Mouse (Mus musculus) kidney, embryonic 16.5 days (tissue): ENCODE data around the gene Gen1. TPM values are rescaled to one million over a fixed set of nuclear protein-coding genes. Genes with fewer than 3 reads are reported as not detected.

ENCODE experiments used
- ATAC-seq: fragments of 200-750 bp; cut with Nextera tagmentation; 2 replicates; pipeline ENCODE4 v1.8.0; 2017; ENCODE audit warnings: moderate TSS enrichment; ENCODE audit not compliant: low FRiP score, low TSS enrichment
- H3K27ac ChIP-seq: fragments of 300-500 bp; sonication (generic); 2 replicates; pipeline ENCODE4 v1.5.1; 2014; ENCODE audit warnings: low read length
- H3K27me3 ChIP-seq: fragments of 300-500 bp; sonication (generic); 2 replicates; pipeline ENCODE4 v1.6.1; 2014; ENCODE audit warnings: low read length, control low read depth, mixed read lengths; ENCODE audit not compliant: insufficient read depth
- H3K36me3 ChIP-seq: fragments of 300-500 bp; sonication (generic); 2 replicates; pipeline ENCODE4 v1.6.1; 2014; ENCODE audit warnings: low read length, control low read depth, mixed read lengths; ENCODE audit not compliant: insufficient read depth
- H3K4me1 ChIP-seq: fragments of 300-500 bp; sonication (generic); 2 replicates; pipeline ENCODE4 v1.6.1; 2014; ENCODE audit warnings: low read length, control low read depth, mixed read lengths; ENCODE audit not compliant: insufficient read depth
- H3K4me2 ChIP-seq: fragments of 300-500 bp; sonication (generic); replicated peaks from 2 replicates; pipeline ENCODE4 v1.6.1; 2014; ENCODE audit warnings: low read depth, low read length
- H3K4me3 ChIP-seq: fragments of 300-500 bp; sonication (generic); 2 replicates; pipeline ENCODE4 v1.5.1; 2014; ENCODE audit warnings: mild to moderate bottlenecking, low read length
- H3K9ac ChIP-seq: fragments of 300-500 bp; sonication (generic); replicated peaks from 2 replicates; pipeline ENCODE4 v1.6.1; 2014; ENCODE audit warnings: low read length
- H3K9me3 ChIP-seq: fragments of 300-500 bp; sonication (generic); 2 replicates; pipeline ENCODE4 v1.6.1; 2016; ENCODE audit warnings: low read length, control low read depth
- WGBS: fragments of 180-500 bp; shearing (Covaris S2); extraction: QIAGEN DNeasy Blood & Tissue Kit; methylation state at CpG from one replicate; pipeline ENCODE4 v1.1.7; 2014; 5-methylcytosine and 5-hydroxymethylcytosine counted together
- polyA plus RNA-seq: library from polyadenylated mRNA; unstranded; fragments of >200 nt; fragmentation: Nextera tagmentation; extraction: Ambion mirVana; gene quantifications from 2 replicates; pipeline ENCODE4 v1.2.1, GENCODE M21; 2015

Gene Gen1
- polyA plus RNA-seq, 1 experiment from 2014 or later, result 8.6 TPM

- Histone ChIP-seq H3K4me2 (no peak overlapping the region), H3K9me3 (no peaks in the 10 kb centered on the region), H3K36me3 (no peaks in the 10 kb centered on the region), H3K27me3 (peaks cover 3% of the 10 kb centered on the region; the same call in 1 of the 2 replicates), H3K4me1 (no peaks in the 10 kb centered on the region), H3K27ac (no peak overlapping the region), H3K4me3 (no peak overlapping the region), H3K9ac (no peak overlapping the region)
- ATAC-seq, result no peak
Measured at GRCm38 (mm10) chr12:11214776-11215175, 50.8 kb downstream of the Gen1 start.

DNA sequence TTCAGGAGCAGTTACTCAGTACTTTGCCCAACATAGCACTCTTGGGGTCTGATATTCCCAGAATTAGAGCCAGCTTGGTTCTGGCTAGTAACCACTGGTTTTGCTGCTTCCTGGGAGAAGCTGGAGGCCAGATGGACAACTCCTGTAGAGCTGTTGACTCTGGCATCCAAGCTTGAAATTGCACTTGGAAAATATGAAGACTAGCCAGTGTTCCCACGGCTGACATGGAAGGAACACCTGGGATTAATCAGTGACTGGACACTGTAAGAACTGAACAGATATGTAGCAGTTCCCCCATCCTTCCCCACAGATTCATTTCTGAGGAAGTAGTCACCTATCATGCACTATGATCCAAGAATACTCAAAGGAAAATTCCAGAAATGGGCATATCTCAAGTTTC is 52.7 kb downstream of the Gen1 start:
- H3K4me3 ChIP-seq, result no peak overlapping the region
- H3K9me3 ChIP-seq, result no peaks in the 10 kb centered on the region
- no peak overlapping the region for H3K4me2 ChIP-seq
- no peak for ATAC-seq
- 34% methylated on average over 1 of the region's 1 CpGs for WGBS
- peaks cover 4% of the 10 kb centered on the region for H3K27me3 ChIP-seq
- peaks cover 5% of the 10 kb centered on the region; the same call in 1 of the 2 replicates for H3K4me1 ChIP-seq
- H3K9ac ChIP-seq, result no peak overlapping the region
- no peak overlapping the region for H3K27ac ChIP-seq
- no peaks in the 10 kb centered on the region for H3K36me3 ChIP-seq

DNA sequence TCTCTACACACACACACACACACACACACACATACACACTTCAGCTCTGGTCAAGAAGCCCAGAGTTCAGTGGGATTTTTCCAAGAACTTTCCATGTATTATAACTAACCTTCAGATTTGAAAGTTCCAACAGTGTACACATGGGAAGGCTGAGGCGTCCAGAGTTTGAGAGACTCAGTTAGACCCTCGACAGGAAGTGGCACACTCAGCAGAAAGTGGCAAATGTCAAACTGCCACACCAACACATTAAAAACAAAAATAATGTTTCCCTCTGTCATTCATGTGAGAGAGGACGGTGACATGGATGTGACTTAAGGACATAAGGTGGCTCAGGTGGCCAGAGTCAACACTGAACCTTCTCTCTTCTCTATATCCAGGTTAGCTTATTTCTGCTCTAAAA is 55.2 kb downstream of the Gen1 start:
- no peaks in the 10 kb centered on the region for H3K9me3 ChIP-seq
- no peak for ATAC-seq
- H3K27me3 ChIP-seq, result peaks cover 4% of the 10 kb centered on the region
- no peak overlapping the region for H3K4me3 ChIP-seq
- no peak overlapping the region for H3K9ac ChIP-seq
- WGBS, result 55% methylated on average over 3 of the region's 3 CpGs
- peaks cover 5% of the 10 kb centered on the region; the same call in 1 of the 2 replicates for H3K4me1 ChIP-seq
- no peak overlapping the region for H3K4me2 ChIP-seq
- no peaks in the 10 kb centered on the region for H3K36me3 ChIP-seq
- H3K27ac ChIP-seq, result no peak overlapping the region

GRCm38 (mm10) chr12:11209636-11210035 is 56.0 kb downstream of the Gen1 start:
- H3K27ac ChIP-seq, result no peak overlapping the region
- no peaks in the 10 kb centered on the region for H3K9me3 ChIP-seq
- no peak overlapping the region for H3K4me2 ChIP-seq
- no peak overlapping the region for H3K9ac ChIP-seq
- H3K36me3 ChIP-seq, result no peaks in the 10 kb centered on the region
- WGBS, result 42% methylated on average over 5 of the region's 5 CpGs
- peaks cover 4% of the 10 kb centered on the region for H3K27me3 ChIP-seq
- H3K4me1 ChIP-seq, result peaks cover 5% of the 10 kb centered on the region; the same call in 1 of the 2 replicates
- no peak for ATAC-seq
- no peak overlapping the region for H3K4me3 ChIP-seq

DNA sequence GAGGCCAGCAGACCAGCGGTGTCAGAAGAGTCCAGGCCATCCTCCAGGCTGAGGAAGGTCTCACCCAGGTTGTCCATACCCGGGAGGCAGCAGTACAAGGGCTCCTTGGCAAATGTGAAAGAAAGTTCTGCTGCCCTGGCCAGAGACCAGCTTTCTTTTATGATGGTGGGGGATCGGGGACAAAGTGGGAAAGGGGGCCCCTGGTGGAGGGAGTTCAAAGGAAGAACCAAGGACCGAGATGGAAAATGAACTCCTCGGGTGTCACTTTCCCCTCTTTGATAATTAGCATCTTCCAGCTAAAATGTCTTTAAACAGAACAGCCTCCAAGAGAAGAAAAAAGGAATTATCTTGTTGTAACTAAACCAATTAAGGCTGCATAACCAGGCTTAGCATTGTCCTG is 56.7 kb downstream of the Gen1 start, which contains the start of gene Msgn1:
Gene Msgn1 (minus strand): TSS at position 101 of the 400 bp plus-strand sequence.
- WGBS, result 10% methylated on average over 5 of the region's 5 CpGs
- H3K27ac ChIP-seq, result no peak within 1 kb of the TSS
- no peaks in the 10 kb centered on the region for H3K9me3 ChIP-seq

DNA sequence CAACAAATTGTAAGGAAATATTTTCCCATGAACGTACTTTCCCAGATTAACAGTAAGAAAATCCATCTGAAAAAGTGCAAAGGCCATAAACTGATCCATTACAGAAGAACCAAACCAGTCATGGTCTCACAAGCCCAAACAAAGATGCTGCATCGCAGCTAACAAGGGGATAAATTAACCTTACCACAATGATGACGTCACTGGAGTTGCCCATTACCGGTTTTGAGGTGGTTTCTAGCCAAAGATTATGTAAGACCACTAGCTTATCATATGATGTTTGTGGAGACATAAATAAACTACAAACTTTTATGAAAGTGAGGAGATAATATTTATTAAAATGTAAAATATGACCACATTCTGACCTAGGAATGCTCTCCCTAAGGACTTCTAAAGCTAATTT is 59.3 kb downstream of the Gen1 start:
- Histone ChIP-seq H3K36me3 (no peaks in the 10 kb centered on the region), H3K9me3 (no peaks in the 10 kb centered on the region), H3K9ac (no peak overlapping the region), H3K27ac (no peak overlapping the region), H3K4me2 (no peak overlapping the region), H3K4me1 (peaks cover 5% of the 10 kb centered on the region; the same call in 1 of the 2 replicates), H3K27me3 (peaks cover 4% of the 10 kb centered on the region), H3K4me3 (no peak overlapping the region)
- 59% methylated on average over 4 of the region's 4 CpGs for WGBS
- ATAC-seq, result no peak

More for the DNA sequence above, 56.7 kb downstream of the Gen1 start, which contains the start of gene Msgn1:
- Histone ChIP-seq H3K4me3 (no peak within 1 kb of the TSS), H3K36me3 (no peaks in the 10 kb centered on the region), H3K4me2 (peak within 1 kb of the TSS; percentile 31), H3K9ac (no peak within 1 kb of the TSS), H3K4me1 (peaks cover 5% of the 10 kb centered on the region; the same call in 1 of the 2 replicates), H3K27me3 (peaks cover 4% of the 10 kb centered on the region)
- no peak for ATAC-seq

GRCm38 (mm10) chr12:11203694-11204665 is 61.6 kb downstream of the Gen1 start:
- Histone ChIP-seq H3K36me3 (no peaks in the 10 kb centered on the region), H3K27me3 (peaks cover 4% of the 10 kb centered on the region), H3K4me1 (peaks cover 5% of the 10 kb centered on the region; the same call in 1 of the 2 replicates), H3K4me2 (peak overlapping the region; percentile 4; the same call in 1 of the 2 replicates), H3K9me3 (no peaks in the 10 kb centered on the region), H3K9ac (no peak overlapping the region), H3K4me3 (no peak overlapping the region), H3K27ac (peak overlapping the region; percentile 1; the same call in 1 of the 2 replicates)
- no peak for ATAC-seq
- WGBS, result 58% methylated on average over 18 of the region's 18 CpGs

DNA sequence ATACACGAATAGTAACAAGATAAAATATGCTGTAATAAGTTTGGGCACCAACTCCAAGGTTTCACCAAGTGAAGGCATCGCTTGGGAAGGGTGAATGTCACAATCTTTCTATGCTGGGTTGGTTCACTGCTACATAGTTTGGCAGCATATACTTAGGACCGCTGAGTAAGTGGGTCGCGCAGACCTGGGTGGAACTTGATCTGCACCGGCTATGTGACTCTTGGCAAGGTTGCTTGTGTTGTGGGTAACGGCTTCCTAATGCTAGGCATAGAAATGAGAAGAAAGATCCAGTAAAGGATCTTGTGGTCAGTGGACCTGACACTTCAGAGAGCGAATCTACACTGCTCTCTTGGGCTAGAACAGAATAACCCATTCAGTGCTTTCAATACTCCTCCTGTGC is 63.1 kb downstream of the Gen1 start:
- Histone ChIP-seq H3K9me3 (no peaks in the 10 kb centered on the region), H3K36me3 (no peaks in the 10 kb centered on the region), H3K4me3 (no peak overlapping the region), H3K27me3 (no peaks in the 10 kb centered on the region), H3K9ac (no peak overlapping the region), H3K4me2 (no peak overlapping the region), H3K4me1 (no peaks in the 10 kb centered on the region), H3K27ac (no peak overlapping the region)
- 90% methylated on average over 8 of the region's 8 CpGs for WGBS
- no peak for ATAC-seq

- no peak overlapping the region for H3K4me2 ChIP-seq
- no peak overlapping the region for H3K9ac ChIP-seq
- H3K9me3 ChIP-seq, result no peaks in the 10 kb centered on the region
- no peak for ATAC-seq
- no peak overlapping the region for H3K4me3 ChIP-seq
- H3K27me3 ChIP-seq, result no peaks in the 10 kb centered on the region
- no peaks in the 10 kb centered on the region for H3K4me1 ChIP-seq
- WGBS, result 87% methylated on average over 12 of the region's 12 CpGs
- H3K27ac ChIP-seq, result no peak overlapping the region
- no peaks in the 10 kb centered on the region for H3K36me3 ChIP-seq
Measured at GRCm38 (mm10) chr12:11200711-11201110, 64.9 kb downstream of the Gen1 start.

GRCm38 (mm10) chr12:11198551-11198950 is 67.0 kb downstream of the Gen1 start:
- no peaks in the 10 kb centered on the region for H3K27me3 ChIP-seq
- no peak overlapping the region for H3K4me2 ChIP-seq
- no peak for ATAC-seq
- H3K4me1 ChIP-seq, result no peaks in the 10 kb centered on the region
- H3K27ac ChIP-seq, result no peak overlapping the region
- 64% methylated on average over 2 of the region's 2 CpGs for WGBS
- H3K9me3 ChIP-seq, result no peaks in the 10 kb centered on the region
- no peak overlapping the region for H3K9ac ChIP-seq
- no peaks in the 10 kb centered on the region for H3K36me3 ChIP-seq
- no peak overlapping the region for H3K4me3 ChIP-seq
